Mouse (Mus musculus) cerebellum, adult 2 months (tissue): Measurements from ENCODE around the gene 1700080E11Rik.

Experiments
- CTCF ChIP-seq: fragments of 200-500 bp; IDR thresholded peaks from 2 replicates; pipeline ENCODE4 v1.5.1; 2011; ENCODE audit warnings: low read depth, mild to moderate bottlenecking, control low read depth, low read length, moderate library complexity, borderline replicate concordance; ENCODE audit not compliant: insufficient read depth
- POLR2A ChIP-seq: fragments of 200-500 bp; IDR thresholded peaks from 2 replicates; pipeline ENCODE4 v1.6.1; 2011; ENCODE audit warnings: low read length, control low read depth, borderline replicate concordance; ENCODE audit not compliant: insufficient read depth

- TF ChIP-seq CTCF (no peak), POLR2A (no peak)
Observed at GRCm38 (mm10) chr9:105136404-105136803, 8.5 kb downstream of the 1700080E11Rik start.
